Mouse (Mus musculus) heart, adult 8-10 months (tissue): ENCODE measurements around the gene Satb2. TPM values are rescaled to one million over a fixed set of nuclear protein-coding genes. Genes with fewer than 3 reads are reported as not detected.

ENCODE experiments used
- microRNA-seq: library from miRNA; unstranded; fragments of <30 nt; microRNA quantifications from one replicate; pipeline ENCODE4 v1.2.0, GENCODE M21; 2022
- total RNA-seq, 4 experiments: library from RNA; stranded (reverse); gene quantifications; 2 replicates each; pipeline ENCODE4 v1.2.4; 2022

Satb2 gene
- total RNA-seq, 4 experiments from 2014 or later, result 0.32 to 0.66 (median 0.46) TPM

Small RNA genes lying within 50 kb of the gene (microRNA-seq; reads per million reads assigned to microRNA genes)
- not detected for gene Gm23943
